Mouse (Mus musculus): ENCODE data around the gene Homer3. TPM values are rescaled to one million over a fixed set of nuclear protein-coding genes. Genes with fewer than 3 reads are reported as not detected.

Gene Homer3
- polyA plus RNA-seq (2015; fragmentation: Nextera tagmentation; extraction: Ambion mirVana): 18.5 and 18.7 TPM in 2 replicates

DNA sequence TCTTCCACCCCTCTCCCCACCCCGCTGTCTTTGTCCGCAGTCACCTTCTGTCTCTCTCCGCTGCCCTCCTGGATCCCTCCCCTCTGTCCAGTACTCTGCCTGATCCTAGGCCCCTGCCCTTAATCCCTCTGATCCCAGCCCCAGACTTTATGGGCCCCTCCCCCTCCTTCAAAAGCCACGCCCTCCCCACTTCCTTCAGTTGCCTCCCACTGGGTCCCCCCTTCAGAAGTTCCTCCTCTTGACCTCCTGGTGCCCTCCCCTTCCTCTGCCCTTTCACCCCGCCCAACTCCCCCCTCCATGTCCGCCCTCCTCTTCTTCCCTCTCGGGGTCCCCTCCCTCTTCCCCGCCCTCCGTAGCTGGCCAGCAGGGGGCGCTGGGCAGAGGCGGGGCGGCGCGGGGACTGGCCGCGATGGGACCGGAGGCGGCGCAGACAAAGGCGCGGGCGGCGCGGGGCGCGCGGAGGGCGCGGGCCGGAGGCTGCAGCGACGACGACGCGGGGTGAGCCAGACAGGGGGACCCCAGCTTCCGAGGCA, at the start of gene Homer3:
Gene Homer3, plus strand, starts transcription at position 225 of the 533 bp plus-strand sequence.
- Histone ChIP-seq H3K27ac (ENCODE audit: low read depth, low read length) (peak within 1 kb of the TSS; percentile 37), H3K4me2 (replicated peaks; ENCODE audit: low read depth) (peak within 1 kb of the TSS; percentile 89), H3K9me3 (ENCODE audit: control insufficient read depth) (no peaks in the 10 kb centered on the region), H3K36me3 (ENCODE audit: control insufficient read depth, insufficient read depth) (peaks cover 21% of the 10 kb centered on the region), H3K27me3 (replicated peaks; ENCODE audit: control insufficient read depth, insufficient read depth, low read length) (no peaks in the 10 kb centered on the region), H3K4me3 (ENCODE audit: low read depth, low read length) (peak within 1 kb of the TSS; percentile 69), H3K9ac (ENCODE audit: low read depth, low read length) (peak within 1 kb of the TSS; percentile 83), H3K4me1 (replicated peaks; ENCODE audit: control insufficient read depth, insufficient read depth, low read length) (no peaks in the 10 kb centered on the region)
- ATAC-seq: peak; percentile 80
- WGBS: 2% methylated on average over 35 of the region's 36 CpGs
- TF ChIP-seq CTCF (IDR thresholded peaks at IDR 0.05; ENCODE audit: low read depth): peak; percentile 88

DNA sequence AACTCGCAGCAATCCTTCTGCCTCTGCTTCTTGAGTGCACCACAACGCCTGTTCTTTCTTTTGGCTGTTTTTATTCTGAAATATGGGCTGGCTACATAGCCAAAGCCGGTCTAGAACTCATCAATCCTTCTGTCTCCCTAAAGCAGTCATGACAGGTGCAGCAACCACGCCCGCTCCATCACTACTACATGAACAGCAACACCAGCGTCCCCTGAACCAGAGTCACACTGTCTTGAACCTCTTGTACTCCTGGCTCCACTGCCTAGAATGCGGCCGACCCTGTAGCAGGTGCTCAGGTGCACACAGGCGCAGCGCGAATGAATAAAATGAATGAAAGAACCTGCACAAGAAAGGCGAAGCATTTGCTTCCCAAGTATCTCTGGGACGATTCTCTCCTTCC, 49.0 kb upstream of the Homer3 start:
- WGBS: 4% methylated on average over 13 of the region's 13 CpGs
- no peak for TF ChIP-seq CTCF (IDR thresholded peaks at IDR 0.05; ENCODE audit: low read depth)
- H3K4me2 ChIP-seq (replicated peaks; ENCODE audit: low read depth): peak overlapping the region; percentile 85
- peaks cover 42% of the 10 kb centered on the region for H3K36me3 ChIP-seq (ENCODE audit: control insufficient read depth, insufficient read depth)
- no peak for ATAC-seq
- H3K9me3 ChIP-seq (ENCODE audit: control insufficient read depth): no peaks in the 10 kb centered on the region
- H3K27ac ChIP-seq (ENCODE audit: low read depth, low read length): no peak overlapping the region
- H3K4me3 ChIP-seq (ENCODE audit: low read depth, low read length): peak overlapping the region; percentile 75
- peak overlapping the region; percentile 65 for H3K9ac ChIP-seq (ENCODE audit: low read depth, low read length)
- H3K4me1 ChIP-seq (replicated peaks; ENCODE audit: control insufficient read depth, insufficient read depth, low read length): no peaks in the 10 kb centered on the region; the same call in 1 of the 2 replicates
- H3K27me3 ChIP-seq (replicated peaks; ENCODE audit: control insufficient read depth, insufficient read depth, low read length): no peaks in the 10 kb centered on the region

DNA sequence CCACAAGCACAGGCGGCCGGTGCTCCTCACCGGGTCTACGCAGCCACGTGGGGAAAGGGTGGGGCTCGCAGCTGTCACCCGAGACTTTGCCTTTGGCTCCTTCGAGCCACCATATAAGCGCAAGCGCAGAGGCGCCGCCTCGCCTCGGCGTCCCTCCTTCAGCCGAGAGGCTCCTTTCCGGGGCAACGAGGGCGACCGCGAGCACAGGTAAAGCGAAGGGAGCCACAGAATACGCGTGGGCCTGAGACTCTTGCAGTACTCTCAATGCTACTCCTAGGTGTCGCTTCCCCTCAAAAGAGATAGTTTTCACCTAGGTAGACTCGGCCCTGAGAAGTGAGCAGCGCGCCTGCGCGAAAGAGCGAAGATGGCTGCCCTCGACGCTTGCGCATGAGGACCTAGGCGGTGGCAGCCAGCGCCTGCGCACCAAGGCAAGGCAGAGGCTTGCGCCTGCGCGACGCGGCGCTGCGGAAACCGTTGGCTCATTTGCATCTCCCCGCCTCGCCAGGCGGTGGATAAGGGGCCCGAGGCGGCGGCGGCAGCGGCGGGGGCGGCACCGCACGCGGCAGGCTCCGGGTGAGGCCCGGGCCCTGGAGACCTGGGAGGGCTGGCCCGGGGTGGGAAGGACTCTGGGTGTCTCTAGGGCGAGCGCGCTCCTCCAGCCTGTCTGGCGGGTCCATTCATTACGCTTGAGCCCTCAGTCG, 48.4 kb upstream of the Homer3 start, which contains the start of the genes Sugp2 and Armc6:
Gene Sugp2, plus strand, starts transcription at position 147 of the 701 bp plus-strand sequence.
Gene Armc6, minus strand, starts transcription at position 387 of the 701 bp plus-strand sequence.
- H3K4me3 ChIP-seq (ENCODE audit: low read depth, low read length): peak within 1 kb of the TSS; percentile 75
- no peak for TF ChIP-seq CTCF (IDR thresholded peaks at IDR 0.05; ENCODE audit: low read depth)
- no peaks in the 10 kb centered on the region; the same call in 1 of the 2 replicates for H3K4me1 ChIP-seq (replicated peaks; ENCODE audit: control insufficient read depth, insufficient read depth, low read length)
- H3K36me3 ChIP-seq (ENCODE audit: control insufficient read depth, insufficient read depth): peaks cover 40% of the 10 kb centered on the region
- no peaks in the 10 kb centered on the region for H3K27me3 ChIP-seq (replicated peaks; ENCODE audit: control insufficient read depth, insufficient read depth, low read length)
- H3K4me2 ChIP-seq (replicated peaks; ENCODE audit: low read depth): peak within 1 kb of the TSS; percentile 85
- WGBS: under 1% methylated on average over 67 of the region's 67 CpGs
- peak within 1 kb of the TSS; percentile 90 for H3K27ac ChIP-seq (ENCODE audit: low read depth, low read length)
- no peaks in the 10 kb centered on the region for H3K9me3 ChIP-seq (ENCODE audit: control insufficient read depth)
- peak within 1 kb of the TSS; percentile 65 for H3K9ac ChIP-seq (ENCODE audit: low read depth, low read length)
- ATAC-seq: peak; percentile 95

DNA sequence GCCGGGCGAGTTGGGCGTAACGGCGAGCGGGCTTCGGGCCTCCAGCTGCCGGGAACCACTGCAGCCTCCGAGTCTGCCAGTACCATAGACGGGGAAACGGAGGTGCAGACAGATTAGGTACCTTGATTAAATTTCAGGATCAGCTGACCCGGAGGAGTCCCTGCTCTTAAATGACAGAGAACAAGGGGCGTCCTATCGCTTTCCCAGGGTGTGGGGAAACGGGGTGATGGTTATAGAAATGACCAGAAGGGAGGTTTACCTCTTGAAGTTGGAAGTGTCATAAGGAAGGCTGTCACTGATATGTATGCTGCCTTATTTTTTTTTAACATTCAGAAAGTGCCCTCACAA, 47.9 kb upstream of the Homer3 start:
- peak overlapping the region; percentile 65 for H3K9ac ChIP-seq (ENCODE audit: low read depth, low read length)
- peak overlapping the region; percentile 90; the same call in 1 of the 2 replicates for H3K27ac ChIP-seq (ENCODE audit: low read depth, low read length)
- H3K36me3 ChIP-seq (ENCODE audit: control insufficient read depth, insufficient read depth): peaks cover 38% of the 10 kb centered on the region
- peak overlapping the region; percentile 85 for H3K4me2 ChIP-seq (replicated peaks; ENCODE audit: low read depth)
- no peak for TF ChIP-seq CTCF (IDR thresholded peaks at IDR 0.05; ENCODE audit: low read depth)
- no peak for ATAC-seq
- H3K4me1 ChIP-seq (replicated peaks; ENCODE audit: control insufficient read depth, insufficient read depth, low read length): no peaks in the 10 kb centered on the region; the same call in 1 of the 2 replicates
- no peaks in the 10 kb centered on the region for H3K9me3 ChIP-seq (ENCODE audit: control insufficient read depth)
- WGBS: 0% methylated on average over 15 of the region's 15 CpGs
- H3K27me3 ChIP-seq (replicated peaks; ENCODE audit: control insufficient read depth, insufficient read depth, low read length): no peaks in the 10 kb centered on the region
- peak overlapping the region; percentile 75 for H3K4me3 ChIP-seq (ENCODE audit: low read depth, low read length)

DNA sequence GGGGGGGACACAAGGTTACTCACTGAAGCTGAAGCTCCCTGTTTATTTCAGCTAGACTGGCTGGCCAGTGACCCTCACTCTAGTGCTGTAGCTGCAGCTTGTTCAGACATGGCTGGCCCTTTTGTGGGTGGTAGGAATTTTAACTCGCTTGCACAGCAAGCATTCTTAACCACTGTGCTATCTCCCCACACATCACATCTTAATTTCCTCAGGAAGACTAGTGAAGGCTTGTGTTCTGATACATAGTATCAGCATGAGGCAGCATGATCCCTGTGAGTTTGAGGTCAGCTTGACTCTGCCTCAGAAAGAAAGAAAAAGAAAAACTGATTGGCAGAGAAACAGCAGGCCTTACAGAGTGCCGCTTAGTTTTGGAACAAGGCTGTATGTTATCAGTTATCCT, 44.8 kb upstream of the Homer3 start:
- TF ChIP-seq CTCF (IDR thresholded peaks at IDR 0.05; ENCODE audit: low read depth): no peak
- Histone ChIP-seq H3K4me2 (replicated peaks; ENCODE audit: low read depth) (no peak overlapping the region), H3K27ac (ENCODE audit: low read depth, low read length) (no peak overlapping the region), H3K4me1 (replicated peaks; ENCODE audit: control insufficient read depth, insufficient read depth, low read length) (no peaks in the 10 kb centered on the region; the same call in 1 of the 2 replicates), H3K36me3 (ENCODE audit: control insufficient read depth, insufficient read depth) (peaks cover 57% of the 10 kb centered on the region), H3K9ac (ENCODE audit: low read depth, low read length) (no peak overlapping the region), H3K9me3 (ENCODE audit: control insufficient read depth) (no peaks in the 10 kb centered on the region), H3K27me3 (replicated peaks; ENCODE audit: control insufficient read depth, insufficient read depth, low read length) (no peaks in the 10 kb centered on the region), H3K4me3 (ENCODE audit: low read depth, low read length) (no peak overlapping the region)
- no peak for ATAC-seq
- 89% methylated on average over 2 of the region's 2 CpGs for whole genome bisulfite sequencing

DNA sequence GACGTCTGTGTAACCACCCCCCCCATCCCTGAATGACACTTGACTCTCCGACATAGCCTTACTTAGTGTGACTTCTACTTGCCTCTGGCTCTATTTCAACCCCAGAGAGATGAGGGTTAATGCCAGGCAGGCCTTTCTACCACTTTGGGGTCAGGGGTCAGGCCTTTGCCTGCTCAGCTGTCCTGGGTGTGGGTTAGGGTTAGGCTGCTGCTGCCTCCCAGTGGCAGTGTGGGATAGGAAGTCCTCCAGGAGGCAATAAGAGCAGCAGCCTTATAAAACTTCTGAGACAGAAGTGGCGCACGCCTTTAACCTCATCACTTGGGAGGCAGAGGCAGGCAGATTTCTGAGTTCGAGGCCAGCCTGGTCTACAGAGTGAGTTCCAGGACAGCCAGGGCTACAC, 42.0 kb upstream of the Homer3 start:
- no peaks in the 10 kb centered on the region for H3K9me3 ChIP-seq (ENCODE audit: control insufficient read depth)
- H3K4me2 ChIP-seq (replicated peaks; ENCODE audit: low read depth): no peak overlapping the region
- H3K4me1 ChIP-seq (replicated peaks; ENCODE audit: control insufficient read depth, insufficient read depth, low read length): no peaks in the 10 kb centered on the region; the same call in 1 of the 2 replicates
- H3K27ac ChIP-seq (ENCODE audit: low read depth, low read length): no peak overlapping the region
- H3K27me3 ChIP-seq (replicated peaks; ENCODE audit: control insufficient read depth, insufficient read depth, low read length): no peaks in the 10 kb centered on the region
- no peak overlapping the region for H3K9ac ChIP-seq (ENCODE audit: low read depth, low read length)
- TF ChIP-seq CTCF (IDR thresholded peaks at IDR 0.05; ENCODE audit: low read depth): peak; percentile 55
- H3K36me3 ChIP-seq (ENCODE audit: control insufficient read depth, insufficient read depth): peaks cover 70% of the 10 kb centered on the region
- no peak overlapping the region for H3K4me3 ChIP-seq (ENCODE audit: low read depth, low read length)
- ATAC-seq: no peak
- 89% methylated on average over 5 of the region's 5 CpGs for WGBS
